Mouse (Mus musculus): Measurements from ENCODE around the gene Runx1.

DNA sequence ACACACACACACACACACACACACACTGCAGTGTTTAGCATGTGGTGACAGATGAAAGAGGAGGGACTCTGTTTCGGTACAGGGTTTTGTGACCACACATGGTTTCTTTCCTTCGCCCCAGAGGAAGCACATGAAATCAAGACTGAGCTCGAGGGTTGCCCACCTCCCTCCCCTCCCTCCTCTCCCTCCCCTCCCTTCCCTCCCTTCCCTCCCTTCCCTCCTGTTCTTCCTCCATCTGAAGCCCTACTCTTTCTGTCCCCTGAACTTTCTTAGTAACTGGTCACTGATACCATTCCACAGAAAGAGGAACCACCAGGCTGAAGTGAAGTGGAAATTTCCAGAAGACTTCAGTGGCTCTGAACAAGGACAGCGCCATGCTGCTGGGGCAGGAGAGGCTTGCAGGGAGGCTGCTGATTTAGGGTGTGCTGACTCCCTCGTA, 39.0 kb downstream of the Runx1 start:
- no peak for TF ChIP-seq CTCF (conservative IDR thresholded peaks at IDR 0.05; ENCODE audit: insufficient read depth, insufficient read length, low read depth, low read length)
- no peak for TF ChIP-seq POLR2A (IDR thresholded peaks at IDR 0.05; ENCODE audit: low read depth, low read length)

Measured in kidney, adult 2 months (tissue).